Mouse (Mus musculus) E14TG2a.4 (cell line): ENCODE data around the gene Rpl6.

Experiments
- CTCF ChIP-seq: conservative IDR thresholded peaks from 2 replicates; pipeline ENCODE4 v1.5.1; 2014; ENCODE audit warnings: low read length
- NANOG ChIP-seq: IDR thresholded peaks from 2 replicates; pipeline ENCODE4 v1.6.1; 2014; ENCODE audit warnings: borderline replicate concordance, low read length, mixed read lengths

DNA sequence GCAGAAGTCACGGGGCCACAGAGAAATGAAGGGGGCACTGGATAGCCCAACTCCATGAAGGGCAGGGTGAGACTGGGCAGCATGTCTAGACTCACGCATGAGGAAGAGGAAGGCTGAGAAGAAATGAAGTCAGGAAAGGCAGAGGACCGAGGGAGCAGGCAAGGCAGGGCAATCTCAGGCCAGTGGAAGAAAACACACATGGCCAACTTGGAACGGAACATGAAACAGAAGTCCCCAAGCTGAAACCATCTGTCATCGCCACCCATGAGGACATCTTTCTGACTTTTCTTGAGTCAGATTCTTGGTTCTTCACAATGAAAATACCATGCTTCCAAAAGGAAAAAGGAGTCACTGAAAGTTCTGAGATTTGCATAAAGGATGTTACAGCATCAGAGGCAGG is 46.8 kb upstream of the Rpl6 start:
- TF ChIP-seq CTCF (no peak), NANOG (no peak)
